8 mouse cellular contexts compared by ENCODE assay signal in the genomic region with DNA sequence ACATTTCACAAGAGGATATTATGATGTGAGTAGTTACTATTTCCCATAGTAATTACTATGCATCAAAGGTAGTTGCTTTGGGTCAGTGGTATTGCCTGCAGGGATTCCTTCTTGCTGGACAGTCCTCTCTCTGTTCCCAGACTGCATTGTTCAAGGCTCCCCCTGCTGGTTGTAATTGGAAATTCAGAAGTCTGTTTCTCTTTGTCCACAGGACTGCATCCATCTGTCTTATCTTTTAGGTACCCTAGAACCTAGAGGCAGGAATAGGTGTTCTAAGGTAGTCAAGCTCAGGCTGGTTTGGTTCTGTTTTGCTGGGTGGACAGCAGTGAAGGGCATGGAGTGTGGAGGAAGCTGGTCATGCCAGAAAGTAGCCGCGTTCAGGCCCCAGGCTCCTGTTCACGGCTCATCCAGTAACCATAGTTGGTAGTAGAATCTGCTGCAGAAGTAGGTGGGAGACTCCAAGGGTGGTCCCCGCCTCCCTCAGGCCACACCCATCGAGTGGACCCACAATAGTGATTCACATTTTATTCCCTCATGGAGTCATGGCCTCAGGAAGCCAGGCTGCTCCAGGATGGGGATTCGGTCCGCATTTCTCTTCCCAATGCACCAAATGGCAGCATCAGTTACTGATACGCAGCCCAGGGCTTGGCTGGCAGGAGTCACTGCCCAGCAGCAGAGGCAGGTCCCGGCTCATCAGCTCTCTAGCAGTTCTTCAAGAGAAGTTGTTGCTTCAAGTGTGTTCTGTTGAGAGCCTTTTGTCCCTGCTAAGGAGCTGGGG. TPM values are rescaled to one million over a fixed set of nuclear protein-coding genes. Genes with fewer than 3 reads are reported as not detected.
A peak's percentile ranks its signal among the peaks of the same experiment; 100 is the strongest.
DNase-seq lines count a peak whose midpoint lies in the region; ATAC-seq and TF ChIP-seq lines count a peak whose summit lies in the region.

No protein-coding gene starts in this region.

- ATAC-seq in monocyte, adult 5-6 weeks (replicated peaks; ENCODE audit: insufficient number of reproducible peaks, low FRiP score, low TSS enrichment, poor library complexity, severe bottlenecking) = 0 out of 2 replicates have a peak, but pooled peaks have one; percentile 61

- no peaks in the 10 kb centered on the region for H3K36me3 ChIP-seq in testis, adult 2 months (ENCODE audit: control insufficient read depth, insufficient read depth, low read length)
- no peaks in the 10 kb centered on the region for H3K36me3 ChIP-seq in limb, embryonic 10.5 days

- no peak for DNase-seq in testis, postnatal 14 days (ENCODE audit: low spot score)
- peak; percentile 73 for DNase-seq in ZHBTc4 (ENCODE audit: low read depth, low spot score)
- DNase-seq in heart, postnatal 14 days = peak; percentile 43 to 73
- DNase-seq in limb, embryonic 10.5 days (ENCODE audit: low spot score) = peak; percentile 52
- DNase-seq in right cerebral cortex, adult 18-20 months = no peak

- no peaks in the 10 kb centered on the region for H3K27me3 ChIP-seq in testis, adult 2 months (ENCODE audit: control insufficient read depth, insufficient read depth, low read length)
- H3K27me3 ChIP-seq in limb, embryonic 10.5 days (ENCODE audit: low read depth, poor library complexity, severe bottlenecking) = no peaks in the 10 kb centered on the region

- TF ChIP-seq CTCF in testis, adult 2 months (IDR thresholded peaks at IDR 0.05; ENCODE audit: control insufficient read depth, insufficient read depth, insufficient replicate concordance, low read depth, low read length) = no peak
- TF ChIP-seq CTCF in cortical plate, adult 2 months (IDR thresholded peaks at IDR 0.05; ENCODE audit: extremely low read depth, insufficient read depth, low read length) = peak; percentile 52; the same call in 1 of the 2 replicates

- H3K4me1 ChIP-seq in testis, adult 2 months (ENCODE audit: control insufficient read depth, insufficient read depth, low read length) = peaks cover 8% of the 10 kb centered on the region
- no peaks in the 10 kb centered on the region for H3K4me1 ChIP-seq in cortical plate, adult 2 months (ENCODE audit: control insufficient read depth, insufficient read depth, low read length)
- H3K4me1 ChIP-seq in limb, embryonic 10.5 days = no peaks in the 10 kb centered on the region

- H3K9me3 ChIP-seq in limb, embryonic 10.5 days (replicated peaks) = no peaks in the 10 kb centered on the region

- intact Hi-C loops in heart, postnatal 14 days (cut with DNase I) = loop anchor here (5.0 kb wide), 2 partner anchors 52 to 282 kb away; partner anchors contain the start of genes Abtb2 and Caprin1

- 78% methylated on average over 9 of the region's 9 CpGs for WGBS in limb, embryonic 10.5 days

- H3K27ac ChIP-seq in testis, adult 2 months (ENCODE audit: control insufficient read depth, insufficient read depth, low read depth, low read length) = peak overlapping the region; percentile 72
- H3K27ac ChIP-seq in cortical plate, adult 2 months (ENCODE audit: insufficient read depth, low read length) = no peak overlapping the region
- peak overlapping the region; percentile 38 for H3K27ac ChIP-seq in limb, embryonic 10.5 days

- TF ChIP-seq POLR2A in testis, adult 2 months (IDR thresholded peaks at IDR 0.05; ENCODE audit: control insufficient read depth, low read depth, low read length) = no peak
- no peak for TF ChIP-seq POLR2A in cortical plate, adult 2 months (IDR thresholded peaks at IDR 0.05; ENCODE audit: extremely low read depth, insufficient read depth, low read length)

- H3K4me3 ChIP-seq in testis, adult 2 months (ENCODE audit: control insufficient read depth, low read depth, low read length) = no peak overlapping the region
- no peak overlapping the region for H3K4me3 ChIP-seq in cortical plate, adult 2 months (ENCODE audit: insufficient read depth, low read length)
- H3K4me3 ChIP-seq in limb, embryonic 10.5 days = no peak overlapping the region

RNA-seq across cellular contexts. Expression of gene Caprin1, which starts 51.7 kb away (rescaled TPM):
- 135 and 157 TPM in 2 replicates for polyA plus RNA-seq in testis, adult 2 months (2012; rRNA removed)
- polyA plus RNA-seq in cortical plate, adult 2 months (2012; rRNA removed) = 143 and 147 TPM in 2 replicates
- 100 to 1,000 TPM; 211 to 220 TPM for total RNA-seq in heart, postnatal 14 days (2021)
- 513 and 547 TPM in 2 replicates for polyA plus RNA-seq in limb, embryonic 10.5 days (2016; fragmentation: Nextera tagmentation; extraction: Ambion mirVana)
- total RNA-seq in monocyte, adult 5-6 weeks (2017) = 252 to 314 TPM (median 306 TPM) in 3 replicates

Comparison
In these comparisons a context has a peak if more than half of its experiments do, and no peak if none do; other contexts are left out.
1. DNase-seq: peak in ZHBTc4 (single experiment), heart, postnatal 14 days (2 of 2) and limb, embryonic 10.5 days (single experiment); none in testis, postnatal 14 days (single experiment) and right cerebral cortex, adult 18-20 months (single experiment).